Comparison of ENCODE assay signal across 16 mouse cellular contexts in the genomic region with DNA sequence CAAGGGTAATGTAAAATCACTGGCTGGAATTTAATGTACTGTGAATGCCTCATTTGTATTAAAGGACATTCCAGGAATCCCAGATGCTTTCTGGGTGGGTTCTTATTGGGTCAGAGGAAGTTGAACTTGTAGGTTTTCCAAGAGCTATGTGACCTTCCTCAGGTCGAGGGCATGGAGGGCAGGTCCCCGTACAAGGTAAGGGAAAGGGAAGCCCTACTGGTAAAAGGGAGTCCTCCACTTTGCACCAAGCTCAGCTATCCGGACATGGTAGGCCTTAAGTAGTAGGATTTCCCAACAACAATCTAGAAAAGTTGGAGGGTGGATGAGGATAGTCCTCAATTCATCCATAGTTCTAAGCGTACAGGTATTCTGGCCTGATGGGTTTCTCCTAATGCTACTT.
"Had no signal": no experiment of that assay in that cellular context is flagged by ENCODE, and none has a peak within 500 bp of the region (broad histone marks: within the 10 kb centered on the region; RNA-seq: fewer than 3 reads in every experiment).

No protein-coding gene starts in this region.

- H3K9me3 ChIP-seq: neural tube, embryonic 13.5 days; neural tube, embryonic 15.5 days; stomach, embryonic 15.5 days had no signal

- H3K36me3 ChIP-seq: neural tube, embryonic 13.5 days; neural tube, embryonic 15.5 days; stomach, embryonic 15.5 days had no signal

- H3K9ac ChIP-seq: neural tube, embryonic 13.5 days; neural tube, embryonic 15.5 days; stomach, embryonic 15.5 days had no signal

- H3K4me2 ChIP-seq: neural tube, embryonic 13.5 days; neural tube, embryonic 15.5 days; stomach, embryonic 15.5 days had no signal

- H3K4me1 ChIP-seq: neural tube, embryonic 13.5 days; neural tube, embryonic 15.5 days; stomach, embryonic 15.5 days had no signal

- DNase-seq: retina, postnatal 1 day; right cerebral cortex, adult 18-20 months; right cerebral cortex, postnatal 14 days; right cerebral cortex, postnatal 25 days; right cerebral cortex, postnatal 4 days; spleen, adult 18-20 months; thymus, adult 18-20 months; thymus, adult 2 months; thymus, postnatal 14 days; thymus, postnatal 25 days; thymus, postnatal 36 days; thymus, postnatal 4 days had no signal

- H3K27ac ChIP-seq: neural tube, embryonic 13.5 days; neural tube, embryonic 15.5 days; stomach, embryonic 15.5 days; stomach, postnatal 0 days had no signal

- H3K4me3 ChIP-seq: neural tube, embryonic 13.5 days; neural tube, embryonic 15.5 days; stomach, embryonic 15.5 days had no signal

- H3K27me3 ChIP-seq: neural tube, embryonic 13.5 days; neural tube, embryonic 15.5 days; stomach, embryonic 15.5 days had no signal
